Mouse (Mus musculus) heart, embryonic 15.5 days (tissue): Measurements from ENCODE around the gene 1190005I06Rik. TPM values are rescaled to one million over a fixed set of nuclear protein-coding genes. Genes with fewer than 3 reads are reported as not detected.
A peak's percentile ranks its signal among the peaks of the same experiment; 100 is the strongest.

Source experiments
- ATAC-seq: fragments of 200-750 bp; cut with Nextera tagmentation; replicated peaks from 2 replicates; pipeline ENCODE4 v1.8.0; 2017; ENCODE audit warnings: low read depth, moderate TSS enrichment; ENCODE audit not compliant: insufficient number of reproducible peaks, insufficient read depth, low FRiP score
- H3K27ac ChIP-seq: fragments of 300-500 bp; sonication (generic); 2 replicates; pipeline ENCODE4 v1.5.1; 2015; ENCODE audit warnings: mild to moderate bottlenecking, inconsistent platforms
- H3K27me3 ChIP-seq: fragments of 300-500 bp; sonication (generic); 2 replicates; pipeline ENCODE4 v1.6.1; 2015; ENCODE audit warnings: inconsistent platforms
- H3K36me3 ChIP-seq: fragments of 300-500 bp; sonication (generic); 2 replicates; pipeline ENCODE4 v1.6.1; 2015; ENCODE audit warnings: mild to moderate bottlenecking, inconsistent platforms
- H3K4me1 ChIP-seq: fragments of 300-500 bp; sonication (generic); replicated peaks from 2 replicates; pipeline ENCODE4 v1.6.1; 2015; ENCODE audit warnings: inconsistent platforms
- H3K4me2 ChIP-seq: fragments of 300-500 bp; sonication (generic); 2 replicates; pipeline ENCODE4 v1.6.1; 2015; ENCODE audit warnings: inconsistent platforms, mild to moderate bottlenecking, moderate library complexity
- H3K4me3 ChIP-seq: fragments of 300-500 bp; sonication (generic); 2 replicates; pipeline ENCODE4 v1.5.1; 2015; ENCODE audit warnings: mild to moderate bottlenecking, inconsistent platforms
- H3K9ac ChIP-seq: fragments of 300-500 bp; sonication (generic); 2 replicates; pipeline ENCODE4 v1.6.1; 2015; ENCODE audit warnings: mild to moderate bottlenecking, inconsistent platforms
- H3K9me3 ChIP-seq: fragments of 300-500 bp; sonication (generic); replicated peaks from 2 replicates; pipeline ENCODE4 v1.6.1; 2016; ENCODE audit warnings: inconsistent platforms
- WGBS: fragments of 180-500 bp; shearing (Covaris S2); methylation state at CpG from one replicate; pipeline ENCODE4 v1.1.7; 2015; ENCODE audit warnings: mixed read lengths; 5-methylcytosine and 5-hydroxymethylcytosine counted together
- polyA plus RNA-seq: library from polyadenylated mRNA; unstranded; fragments of >200 nt; fragmentation: Nextera tagmentation; extraction: Ambion mirVana; gene quantifications from 2 replicates; pipeline ENCODE4 v1.2.1, GENCODE M21; 2015

The 1190005I06Rik gene
- polyA plus RNA-seq, 1 experiment from 2014 or later: 3.0 TPM

GRCm38 (mm10) chr8:120632969-120633664 is 14.3 kb downstream of the 1190005I06Rik start:
- no peak overlapping the region for H3K27ac ChIP-seq
- ATAC-seq: no peak
- H3K4me2 ChIP-seq: peak overlapping the region; percentile 98
- no peak overlapping the region for H3K9ac ChIP-seq
- H3K4me3 ChIP-seq: peak overlapping the region; percentile 64
- H3K27me3 ChIP-seq: 0 out of 2 replicates have a peak, but pooled peaks cover 5% of the 10 kb centered on the region
- H3K4me1 ChIP-seq: peaks cover 22% of the 10 kb centered on the region
- WGBS: 37% methylated on average over 17 of the region's 17 CpGs
- no peaks in the 10 kb centered on the region for H3K9me3 ChIP-seq
- no peaks in the 10 kb centered on the region for H3K36me3 ChIP-seq

- no peak overlapping the region for H3K9ac ChIP-seq
- no peak overlapping the region for H3K27ac ChIP-seq
- WGBS: 75% methylated on average over 21 of the region's 21 CpGs
- H3K4me2 ChIP-seq: no peak overlapping the region
- no peak for ATAC-seq
- no peaks in the 10 kb centered on the region for H3K9me3 ChIP-seq
- H3K36me3 ChIP-seq: no peaks in the 10 kb centered on the region
- H3K4me1 ChIP-seq: peaks cover 22% of the 10 kb centered on the region
- no peak overlapping the region for H3K4me3 ChIP-seq
- H3K27me3 ChIP-seq: peaks cover 5% of the 10 kb centered on the region; the same call in 1 of the 2 replicates
Observed at GRCm38 (mm10) chr8:120631441-120632375, 15.7 kb downstream of the 1190005I06Rik start.

GRCm38 (mm10) chr8:120630848-120631247 is 16.6 kb downstream of the 1190005I06Rik start:
- no peak overlapping the region for H3K4me3 ChIP-seq
- no peak for ATAC-seq
- no peaks in the 10 kb centered on the region for H3K9me3 ChIP-seq
- WGBS: 46% methylated on average over 6 of the region's 6 CpGs
- no peak overlapping the region for H3K4me2 ChIP-seq
- H3K27me3 ChIP-seq: peaks cover 3% of the 10 kb centered on the region; the same call in 1 of the 2 replicates
- H3K36me3 ChIP-seq: no peaks in the 10 kb centered on the region
- no peak overlapping the region for H3K27ac ChIP-seq
- no peak overlapping the region for H3K9ac ChIP-seq
- peaks cover 22% of the 10 kb centered on the region for H3K4me1 ChIP-seq

GRCm38 (mm10) chr8:120630031-120630430 is 17.4 kb downstream of the 1190005I06Rik start:
- Histone ChIP-seq H3K27me3 (no peaks in the 10 kb centered on the region; the same call in 1 of the 2 replicates), H3K9ac (no peak overlapping the region), H3K36me3 (no peaks in the 10 kb centered on the region), H3K9me3 (no peaks in the 10 kb centered on the region), H3K4me2 (no peak overlapping the region), H3K4me1 (peaks cover 22% of the 10 kb centered on the region), H3K4me3 (no peak overlapping the region), H3K27ac (no peak overlapping the region)
- no peak for ATAC-seq
- 37% methylated on average over 5 of the region's 5 CpGs for WGBS

GRCm38 (mm10) chr8:120627298-120627697 is 20.1 kb downstream of the 1190005I06Rik start:
- H3K27ac ChIP-seq: no peak overlapping the region
- H3K4me1 ChIP-seq: peaks cover 9% of the 10 kb centered on the region
- H3K4me2 ChIP-seq: no peak overlapping the region
- 76% methylated on average over 5 of the region's 5 CpGs for WGBS
- no peak overlapping the region for H3K9ac ChIP-seq
- no peaks in the 10 kb centered on the region; the same call in 1 of the 2 replicates for H3K27me3 ChIP-seq
- no peaks in the 10 kb centered on the region for H3K36me3 ChIP-seq
- H3K9me3 ChIP-seq: no peaks in the 10 kb centered on the region
- H3K4me3 ChIP-seq: no peak overlapping the region
- ATAC-seq: no peak

- H3K36me3 ChIP-seq: no peaks in the 10 kb centered on the region
- no peak overlapping the region for H3K9ac ChIP-seq
- no peak overlapping the region for H3K4me3 ChIP-seq
- no peaks in the 10 kb centered on the region for H3K9me3 ChIP-seq
- 60% methylated on average over 11 of the region's 11 CpGs for WGBS
- no peak for ATAC-seq
- no peak overlapping the region for H3K27ac ChIP-seq
- peaks cover 11% of the 10 kb centered on the region for H3K4me1 ChIP-seq
- no peak overlapping the region for H3K4me2 ChIP-seq
- no peaks in the 10 kb centered on the region; the same call in 1 of the 2 replicates for H3K27me3 ChIP-seq
Observed at GRCm38 (mm10) chr8:120626461-120626860, 21.0 kb downstream of the 1190005I06Rik start.

- H3K4me2 ChIP-seq: no peak overlapping the region
- H3K27me3 ChIP-seq: no peaks in the 10 kb centered on the region; the same call in 1 of the 2 replicates
- H3K4me3 ChIP-seq: no peak overlapping the region
- H3K4me1 ChIP-seq: peaks cover 21% of the 10 kb centered on the region
- no peak overlapping the region for H3K27ac ChIP-seq
- no peak for ATAC-seq
- H3K9ac ChIP-seq: no peak overlapping the region
- 49% methylated on average over 2 of the region's 2 CpGs for WGBS
- no peaks in the 10 kb centered on the region for H3K9me3 ChIP-seq
- H3K36me3 ChIP-seq: no peaks in the 10 kb centered on the region
Observed at GRCm38 (mm10) chr8:120623608-120624007, 23.8 kb downstream of the 1190005I06Rik start.

GRCm38 (mm10) chr8:120622161-120622560 is 25.3 kb downstream of the 1190005I06Rik start:
- 67% methylated on average over 14 of the region's 14 CpGs for WGBS
- H3K4me2 ChIP-seq: no peak overlapping the region
- H3K27me3 ChIP-seq: no peaks in the 10 kb centered on the region
- H3K27ac ChIP-seq: no peak overlapping the region
- no peaks in the 10 kb centered on the region for H3K36me3 ChIP-seq
- no peak overlapping the region for H3K4me3 ChIP-seq
- peaks cover 23% of the 10 kb centered on the region for H3K4me1 ChIP-seq
- no peak for ATAC-seq
- H3K9ac ChIP-seq: no peak overlapping the region
- H3K9me3 ChIP-seq: no peaks in the 10 kb centered on the region

GRCm38 (mm10) chr8:120620441-120620840 is 27.0 kb downstream of the 1190005I06Rik start:
- Histone ChIP-seq H3K4me3 (no peak overlapping the region), H3K36me3 (no peaks in the 10 kb centered on the region), H3K9me3 (no peaks in the 10 kb centered on the region), H3K27ac (no peak overlapping the region), H3K9ac (no peak overlapping the region), H3K27me3 (no peaks in the 10 kb centered on the region), H3K4me1 (peaks cover 26% of the 10 kb centered on the region), H3K4me2 (no peak overlapping the region)
- 51% methylated on average over 7 of the region's 7 CpGs for WGBS
- ATAC-seq: no peak

GRCm38 (mm10) chr8:120619235-120620180 is 27.9 kb downstream of the 1190005I06Rik start:
- ATAC-seq: no peak
- Histone ChIP-seq H3K9me3 (no peaks in the 10 kb centered on the region), H3K4me3 (no peak overlapping the region), H3K4me2 (no peak overlapping the region), H3K27ac (no peak overlapping the region), H3K4me1 (peaks cover 26% of the 10 kb centered on the region), H3K9ac (no peak overlapping the region), H3K36me3 (no peaks in the 10 kb centered on the region), H3K27me3 (no peaks in the 10 kb centered on the region)
- WGBS: 70% methylated on average over 11 of the region's 11 CpGs
